Mouse (Mus musculus) CH12.LX (cell line): Measurements from ENCODE around the gene Slc52a3. TPM values are rescaled to one million over a fixed set of nuclear protein-coding genes. Genes with fewer than 3 reads are reported as not detected.

Source experiments
- DNase-seq: peaks from one replicate; pipeline ENCODE4 v3.0.0-alpha.2; 2013; ENCODE audit errors: extremely low read depth
- H3K27ac ChIP-seq: 2 replicates; pipeline ENCODE4 v1.5.1; 2012; ENCODE audit warnings: low read depth, mild to moderate bottlenecking, control low read depth, moderate library complexity; ENCODE audit not compliant: insufficient read depth
- H3K27me3 ChIP-seq: replicated peaks from 2 replicates; pipeline ENCODE3; 2012; ENCODE audit warnings: inconsistent platforms
- H3K36me3 ChIP-seq, 2 experiments: replicated peaks in 1 of 2; 2 replicates each; pipeline versions ENCODE3 to v1.6.1; 2012; ENCODE audit warnings: inconsistent platforms in 1 of 2, low read length in 1 of 2, mild to moderate bottlenecking in 1 of 2, mixed read lengths in 1 of 2, moderate library complexity in 1 of 2; ENCODE audit not compliant: control insufficient read depth in 1 of 2, insufficient read depth in 1 of 2
- H3K4me1 ChIP-seq, 2 experiments: 2 replicates each; pipeline ENCODE4 v1.6.1; 2012; ENCODE audit warnings: inconsistent platforms in 1 of 2, moderate library complexity in 1 of 2; ENCODE audit not compliant: insufficient read depth in 2 of 2, control insufficient read depth in 1 of 2
- H3K4me2 ChIP-seq: 2 replicates; pipeline ENCODE4 v1.6.1; 2012; ENCODE audit warnings: low read depth, mild to moderate bottlenecking, control low read depth; ENCODE audit not compliant: poor library complexity, insufficient read depth, severe bottlenecking
- H3K4me3 ChIP-seq, 3 experiments: fragments of 150-350 bp in 1 of 3; sonication (generic) in 1 of 3; replicated peaks in 1 of 3; 2 replicates each; pipeline versions ENCODE3 to v1.5.1; 2011 to 2012; ENCODE audit warnings: low read depth in 2 of 3, low read length in 2 of 3, mild to moderate bottlenecking in 2 of 3, moderate library complexity in 2 of 3, control low read depth in 1 of 3, improper control_type of control experiment in 1 of 3, inconsistent platforms in 1 of 3, mixed read lengths in 1 of 3; ENCODE audit not compliant: poor library complexity in 1 of 3
- H3K79me2 ChIP-seq: replicated peaks from 2 replicates; pipeline ENCODE4 v1.6.1; 2012; ENCODE audit warnings: mild to moderate bottlenecking, moderate library complexity; ENCODE audit not compliant: control insufficient read depth, poor library complexity, insufficient read depth, severe bottlenecking; ENCODE audit errors: extremely low read depth
- H3K9ac ChIP-seq: 2 replicates; pipeline ENCODE4 v1.6.1; 2012; ENCODE audit warnings: low read depth, mild to moderate bottlenecking, control low read depth, moderate library complexity; ENCODE audit not compliant: insufficient read depth
- H3K9me3 ChIP-seq: replicated peaks from 2 replicates; pipeline ENCODE3; 2012; ENCODE audit warnings: low read length, inconsistent platforms, mixed read lengths
- BHLHE40 ChIP-seq: IDR thresholded peaks from 2 replicates; pipeline ENCODE4 v1.6.1; 2011; ENCODE audit warnings: mild to moderate bottlenecking, low read depth, low read length, improper control_type of control experiment
- ELF1 ChIP-seq: IDR thresholded peaks from 2 replicates; pipeline ENCODE4 v1.6.1; 2014; ENCODE audit warnings: low read depth, mild to moderate bottlenecking, inconsistent platforms, low read length, improper control_type of control experiment
- IRF4 ChIP-seq: IDR thresholded peaks from 2 replicates; pipeline ENCODE4 v1.6.1; 2014; ENCODE audit warnings: low read depth, mild to moderate bottlenecking, inconsistent platforms, low read length, improper control_type of control experiment
- JUND ChIP-seq: conservative IDR thresholded peaks from 2 replicates; pipeline ENCODE4 v1.6.1; 2011; ENCODE audit warnings: low read depth, low read length, improper control_type of control experiment
- NRF1 ChIP-seq: IDR thresholded peaks from 2 replicates; pipeline ENCODE4 v1.6.1; 2014; ENCODE audit warnings: low read depth, mild to moderate bottlenecking, inconsistent platforms, low read length, improper control_type of control experiment, moderate library complexity
- SIN3A ChIP-seq: IDR thresholded peaks from 2 replicates; pipeline ENCODE4 v1.6.1; 2012; ENCODE audit warnings: low read length, improper control_type of control experiment, inconsistent platforms
- SMC3 ChIP-seq: IDR thresholded peaks from 2 replicates; pipeline ENCODE4 v1.6.1; 2011; ENCODE audit warnings: low read depth, low read length, improper control_type of control experiment
- ZC3H11A ChIP-seq: IDR thresholded peaks from 2 replicates; pipeline ENCODE4 v1.6.1; 2012; ENCODE audit warnings: low read depth, mild to moderate bottlenecking, inconsistent platforms, low read length, improper control_type of control experiment
- dilution Hi-C: fragments of 300-500 bp; cut with MboI; formaldehyde crosslinking; loops from 2 replicates; pipeline ENCODE4 v1.14.3; 2020; ENCODE audit warnings: low sequenced_read_pairs; ENCODE audit not compliant: extremely low pct_unique_long_range_greater_than_20kb, extremely low pct_ligation_motif_present
- in situ Hi-C: fragments of 300-500 bp; cut with MboI; formaldehyde crosslinking; loops from 3 replicates; pipeline ENCODE4 v1.14.3; 2019; ENCODE audit warnings: low sequenced_read_pairs, low pct_ligation_motif_present, low pct_unique_long_range_greater_than_20kb, mixed read lengths
- polyA plus RNA-seq: library from polyadenylated mRNA; unstranded; fragments of >175 nt; gene quantifications from 2 replicates; pipeline ENCODE4 v1.2.1, GENCODE M21; 2012; ENCODE audit warnings: low read depth; ENCODE audit not compliant: insufficient read length
- total RNA-seq, 2 experiments: library from RNA; depleted of rRNA; stranded (reverse); fragments of 300-350 nt in 1 of 2; fragments of >200 nt in 1 of 2; gene quantifications; 2 replicates each; pipeline ENCODE4 v1.2.3; 2012 to 2014

Gene Slc52a3
- total and polyA plus RNA-seq, 3 experiments, result 0.17 to 0.55 TPM; not detected in 1

- Histone ChIP-seq H3K4me3 (peak overlapping the region in 1 of 3 experiments; percentile 10), H3K9ac (peak overlapping the region; percentile 46; the same call in 1 of the 2 replicates), H3K27ac (peak overlapping the region; percentile 67), H3K27me3 (peaks cover 2% of the 10 kb centered on the region), H3K79me2 (no peaks in the 10 kb centered on the region; the same call in 1 of the 2 replicates), H3K4me2 (peak overlapping the region; percentile 57), H3K36me3 (peaks cover 2 to 24% of the 10 kb centered on the region in 2 experiments), H3K4me1 (peaks cover 30 to 62% of the 10 kb centered on the region in 2 experiments), H3K9me3 (no peaks in the 10 kb centered on the region)
- in situ Hi-C loops, result loop anchor here (5.0 kb wide), 1 partner anchor 36 kb away; no protein-coding TSS in a partner anchor
- peak; percentile 39 for DNase-seq
- dilution Hi-C loops, result no loop called here
- peak; percentile 54; the same call in 1 of the 2 replicates for TF ChIP-seq ELF1
- TF ChIP-seq ZC3H11A, result no peak
- no peak for TF ChIP-seq SMC3
- no peak for TF ChIP-seq IRF4
- TF ChIP-seq, all 38 proteins: peak for 1
Measured at GRCm38 (mm10) chr2:151977689-151978440, 18.4 kb upstream of the Slc52a3 start.

DNA sequence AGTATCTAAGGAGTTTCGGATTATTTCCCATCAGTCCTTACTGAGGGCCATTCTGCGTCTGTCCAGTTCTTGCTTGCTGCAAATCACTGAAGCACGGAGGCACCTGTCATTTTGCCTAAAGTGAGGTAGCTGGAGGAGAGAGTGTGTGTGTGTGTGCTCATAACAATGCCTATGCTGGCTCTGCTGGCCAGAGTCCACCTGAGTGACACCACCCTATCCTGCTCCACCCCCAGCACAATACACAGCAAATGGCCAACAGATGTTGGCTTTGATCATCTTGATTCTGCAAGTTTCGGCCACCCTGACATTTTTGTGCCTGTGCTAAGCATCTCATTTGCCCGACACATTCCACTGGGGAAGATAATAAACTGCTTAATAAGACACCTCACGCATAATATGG lies 17.8 kb upstream of the Slc52a3 start:
- Histone ChIP-seq H3K9ac (no peak overlapping the region), H3K27ac (peak overlapping the region; percentile 67), H3K4me2 (peak overlapping the region; percentile 57), H3K9me3 (no peaks in the 10 kb centered on the region), H3K27me3 (peaks cover 2% of the 10 kb centered on the region), H3K4me1 (peaks cover 27 to 56% of the 10 kb centered on the region in 2 experiments), H3K4me3 (peak overlapping the region in 2 of 3 experiments; percentile 25 to 91), H3K79me2 (no peaks in the 10 kb centered on the region; the same call in 1 of the 2 replicates), H3K36me3 (peaks cover 2 to 24% of the 10 kb centered on the region in 2 experiments)
- no peak for DNase-seq
- dilution Hi-C loops (no loop called here), in situ Hi-C loops (loop anchor here (5.0 kb wide), 1 partner anchor 36 kb away; no protein-coding TSS in a partner anchor)
- TF ChIP-seq BHLHE40 (0 out of 2 replicates have a peak, but pooled peaks have one; percentile 12), IRF4 (0 out of 2 replicates have a peak, but pooled peaks have one; percentile 18), NRF1 (no peak), SIN3A (peak; percentile 58; the same call in 1 of the 2 replicates), JUND (no peak)
